Mouse (Mus musculus): ENCODE measurements around the gene Sema3b.

DNA sequence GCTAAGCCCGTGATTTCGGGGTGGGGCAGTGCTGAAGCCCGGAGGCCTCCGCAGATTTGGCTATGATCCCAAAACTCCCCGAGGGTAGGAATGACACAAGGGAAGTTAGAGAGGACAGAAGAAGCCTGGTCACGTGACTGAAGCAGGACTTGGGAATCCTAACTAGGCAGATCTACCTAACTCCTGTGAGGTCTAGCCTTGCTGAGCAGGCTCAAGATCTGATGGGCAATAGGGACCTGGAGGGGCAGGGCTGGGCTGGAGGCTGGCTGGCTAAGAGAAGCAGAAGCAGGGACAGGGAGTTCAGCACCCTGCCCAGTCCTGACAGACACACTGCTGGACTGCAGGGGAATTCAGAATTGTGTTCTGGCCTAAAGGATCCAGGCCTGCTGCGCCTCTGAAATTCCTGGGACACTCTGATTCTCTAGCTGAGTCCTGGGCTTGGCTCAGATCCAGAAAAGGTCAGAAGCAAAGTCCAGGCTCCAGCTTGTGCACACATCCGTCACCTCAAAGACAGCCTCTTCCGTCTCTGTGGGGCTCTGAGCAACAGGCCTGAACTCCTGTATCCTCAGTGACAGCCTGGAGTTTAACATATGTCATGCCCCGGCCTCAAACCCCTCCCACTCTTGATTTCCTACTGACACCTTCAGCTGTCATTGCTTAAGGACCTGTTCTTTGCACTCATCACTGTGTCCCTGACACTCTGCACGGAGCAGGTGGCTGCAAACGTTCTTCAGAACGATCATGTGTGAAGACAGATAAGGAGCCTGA is 9.9 kb upstream of the Sema3b start:
- TF ChIP-seq POLR2A (IDR thresholded peaks at IDR 0.05; ENCODE audit: low read depth, low read length) (no peak), CTCF (IDR thresholded peaks at IDR 0.05; ENCODE audit: borderline replicate concordance, insufficient read depth, low read length) (no peak)
